Mouse (Mus musculus) small intestine, adult 2 months (tissue): ENCODE results near the gene Prmt8.

ENCODE experiments used
- CTCF ChIP-seq: fragments of 200-500 bp; IDR thresholded peaks from 2 replicates; pipeline ENCODE4 v1.5.1; 2012; ENCODE audit warnings: low read depth, mild to moderate bottlenecking, control low read depth, inconsistent platforms, low read length, moderate library complexity, mixed read lengths; ENCODE audit not compliant: insufficient replicate concordance, insufficient read length; ENCODE audit errors: extremely low read depth
- POLR2A ChIP-seq: fragments of 200-500 bp; IDR thresholded peaks from 2 replicates; pipeline ENCODE4 v1.6.1; 2012; ENCODE audit warnings: low read depth, mild to moderate bottlenecking, control low read depth, inconsistent platforms, low read length, moderate library complexity

GRCm38 (mm10) chr6:127687181-127687860 is 82.0 kb downstream of the Prmt8 start:
- TF ChIP-seq POLR2A: no peak
- TF ChIP-seq CTCF: no peak
